Mouse (Mus musculus): ENCODE data around the gene Eda2r. TPM values are rescaled to one million over a fixed set of nuclear protein-coding genes. Genes with fewer than 3 reads are reported as not detected.

Eda2r gene
- 0.14 TPM in 1 of 2 replicates, not detected in the other for polyA plus RNA-seq (2012; rRNA removed)

GRCm38 (mm10) chrX:97377065-97377421 is at the start of gene Eda2r:
Eda2r (minus strand) TSS chrX:97377216.
- H3K36me3 ChIP-seq (ENCODE audit: control insufficient read depth, insufficient read depth, low read length), result no peaks in the 10 kb centered on the region
- WGBS, result 12% methylated on average over 8 of the region's 8 CpGs
- no peak within 1 kb of the TSS; the same call in 1 of the 2 replicates for H3K27ac ChIP-seq (ENCODE audit: insufficient read depth, low read depth, low read length)
- H3K4me3 ChIP-seq (ENCODE audit: low read depth, low read length), result peak within 1 kb of the TSS; percentile 37; the same call in 1 of the 2 replicates
- no peaks in the 10 kb centered on the region for H3K27me3 ChIP-seq (ENCODE audit: control insufficient read depth, insufficient read depth, low read length)
- 0 out of 2 replicates have a peak, but pooled peaks cover 2% of the 10 kb centered on the region for H3K4me1 ChIP-seq (ENCODE audit: control insufficient read depth, insufficient read depth, insufficient read length, low read length)
- TF ChIP-seq POLR2A (IDR thresholded peaks at IDR 0.05; ENCODE audit: low read depth, low read length), result no peak
- TF ChIP-seq CTCF (IDR thresholded peaks at IDR 0.05; ENCODE audit: extremely low read depth, insufficient read length, insufficient replicate concordance, low read depth, low read length), result no peak

DNA sequence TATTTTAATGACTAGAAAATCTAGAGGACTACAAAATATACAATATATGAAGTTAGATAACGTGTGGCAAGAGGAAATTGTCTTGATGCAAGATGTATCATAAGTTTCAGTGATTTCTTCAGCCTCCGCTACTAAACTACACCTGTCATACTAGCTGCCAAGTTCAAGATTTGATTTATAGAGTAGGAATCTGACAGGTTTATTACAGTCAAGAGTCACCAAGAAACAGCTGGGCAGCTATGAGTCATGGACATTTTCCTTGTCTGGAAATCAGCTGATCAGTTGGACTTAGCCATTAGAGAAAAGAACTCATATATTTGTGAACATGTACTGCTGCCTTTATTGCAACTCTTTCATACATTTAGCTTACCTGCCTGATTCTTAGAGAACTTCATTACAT is 20.9 kb upstream of the Eda2r start:
- no peak for TF ChIP-seq POLR2A (IDR thresholded peaks at IDR 0.05; ENCODE audit: low read depth, low read length)
- no peaks in the 10 kb centered on the region for H3K4me1 ChIP-seq (ENCODE audit: control insufficient read depth, insufficient read depth, insufficient read length, low read length)
- no peaks in the 10 kb centered on the region for H3K27me3 ChIP-seq (ENCODE audit: control insufficient read depth, insufficient read depth, low read length)
- no peaks in the 10 kb centered on the region for H3K36me3 ChIP-seq (ENCODE audit: control insufficient read depth, insufficient read depth, low read length)
- H3K27ac ChIP-seq (ENCODE audit: insufficient read depth, low read depth, low read length), result no peak overlapping the region
- no peak overlapping the region for H3K4me3 ChIP-seq (ENCODE audit: low read depth, low read length)
- 37% methylated on average over 2 of the region's 2 CpGs for WGBS

DNA sequence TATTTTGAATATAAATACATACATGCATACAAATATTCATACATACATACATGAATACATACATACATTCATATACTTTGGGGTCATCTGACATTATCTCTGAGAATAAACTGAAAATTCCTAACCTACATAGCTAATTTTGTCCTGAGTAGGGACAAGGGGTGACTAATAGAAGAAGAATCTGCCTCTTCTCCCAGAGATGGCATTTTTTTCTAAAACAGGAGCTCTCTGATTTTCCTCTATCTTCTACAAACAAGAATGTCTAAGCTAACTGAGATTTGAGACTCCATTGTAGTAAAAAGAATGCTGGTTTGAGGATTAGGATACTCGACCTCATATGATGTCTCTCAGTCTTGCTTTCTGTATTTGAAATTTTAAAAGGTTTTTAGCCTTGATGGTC is 1.1 kb upstream of the Eda2r start:
- no peak overlapping the region for H3K4me3 ChIP-seq (ENCODE audit: low read depth, low read length)
- H3K27ac ChIP-seq (ENCODE audit: insufficient read depth, low read depth, low read length), result no peak overlapping the region
- 0 out of 2 replicates have a peak, but pooled peaks cover 2% of the 10 kb centered on the region for H3K4me1 ChIP-seq (ENCODE audit: control insufficient read depth, insufficient read depth, insufficient read length, low read length)
- no peaks in the 10 kb centered on the region for H3K27me3 ChIP-seq (ENCODE audit: control insufficient read depth, insufficient read depth, low read length)
- WGBS, result 56% methylated on average over 1 of the region's 1 CpGs
- no peaks in the 10 kb centered on the region for H3K36me3 ChIP-seq (ENCODE audit: control insufficient read depth, insufficient read depth, low read length)
- no peak for TF ChIP-seq POLR2A (IDR thresholded peaks at IDR 0.05; ENCODE audit: low read depth, low read length)
- TF ChIP-seq CTCF (IDR thresholded peaks at IDR 0.05; ENCODE audit: extremely low read depth, insufficient read length, insufficient replicate concordance, low read depth, low read length), result no peak

- H3K27me3 ChIP-seq (ENCODE audit: control insufficient read depth, insufficient read depth, low read length), result no peaks in the 10 kb centered on the region
- TF ChIP-seq CTCF (IDR thresholded peaks at IDR 0.05; ENCODE audit: extremely low read depth, insufficient read length, insufficient replicate concordance, low read depth, low read length), result no peak
- TF ChIP-seq POLR2A (IDR thresholded peaks at IDR 0.05; ENCODE audit: low read depth, low read length), result no peak
- peak overlapping the region; percentile 37; the same call in 1 of the 2 replicates for H3K4me3 ChIP-seq (ENCODE audit: low read depth, low read length)
- WGBS, result 26% methylated on average over 15 of the region's 15 CpGs
- no peak overlapping the region; the same call in 1 of the 2 replicates for H3K27ac ChIP-seq (ENCODE audit: insufficient read depth, low read depth, low read length)
- H3K4me1 ChIP-seq (ENCODE audit: control insufficient read depth, insufficient read depth, insufficient read length, low read length), result 0 out of 2 replicates have a peak, but pooled peaks cover 2% of the 10 kb centered on the region
- H3K36me3 ChIP-seq (ENCODE audit: control insufficient read depth, insufficient read depth, low read length), result no peaks in the 10 kb centered on the region
Measured at GRCm38 (mm10) chrX:97376321-97377064, 523 bp downstream of the Eda2r start.

GRCm38 (mm10) chrX:97372826-97373225 is 4.2 kb downstream of the Eda2r start:
- H3K36me3 ChIP-seq (ENCODE audit: control insufficient read depth, insufficient read depth, low read length), result no peaks in the 10 kb centered on the region
- H3K4me1 ChIP-seq (ENCODE audit: control insufficient read depth, insufficient read depth, insufficient read length, low read length), result 0 out of 2 replicates have a peak, but pooled peaks cover 2% of the 10 kb centered on the region
- no peak for TF ChIP-seq POLR2A (IDR thresholded peaks at IDR 0.05; ENCODE audit: low read depth, low read length)
- no peak for TF ChIP-seq CTCF (IDR thresholded peaks at IDR 0.05; ENCODE audit: extremely low read depth, insufficient read length, insufficient replicate concordance, low read depth, low read length)
- no peak overlapping the region for H3K27ac ChIP-seq (ENCODE audit: insufficient read depth, low read depth, low read length)
- 83% methylated on average over 2 of the region's 2 CpGs for WGBS
- H3K4me3 ChIP-seq (ENCODE audit: low read depth, low read length), result no peak overlapping the region
- no peaks in the 10 kb centered on the region for H3K27me3 ChIP-seq (ENCODE audit: control insufficient read depth, insufficient read depth, low read length)

DNA sequence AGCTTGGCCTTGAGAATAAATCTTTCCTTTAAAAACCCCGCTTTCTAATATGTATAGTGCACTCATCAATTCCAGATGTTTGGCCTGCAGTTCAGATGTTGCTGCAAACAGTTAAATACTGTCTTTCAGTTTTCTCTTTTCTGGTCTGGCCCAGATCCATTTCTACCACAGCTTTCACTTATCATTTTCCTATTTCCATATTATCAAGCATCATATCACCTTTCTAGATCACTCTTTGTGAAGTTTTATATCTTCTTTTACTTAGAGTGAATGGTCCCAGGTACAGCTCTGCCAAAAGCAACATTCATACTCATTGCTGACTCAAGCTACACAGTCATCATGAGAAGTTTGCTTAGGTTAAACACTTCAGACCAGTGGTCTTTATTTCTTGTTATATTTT is 7.8 kb downstream of the Eda2r start:
- TF ChIP-seq CTCF (IDR thresholded peaks at IDR 0.05; ENCODE audit: extremely low read depth, insufficient read length, insufficient replicate concordance, low read depth, low read length) (no peak), POLR2A (IDR thresholded peaks at IDR 0.05; ENCODE audit: low read depth, low read length) (no peak)
- Histone ChIP-seq H3K4me1 (ENCODE audit: control insufficient read depth, insufficient read depth, insufficient read length, low read length) (no peaks in the 10 kb centered on the region), H3K27me3 (ENCODE audit: control insufficient read depth, insufficient read depth, low read length) (no peaks in the 10 kb centered on the region), H3K4me3 (ENCODE audit: low read depth, low read length) (no peak overlapping the region), H3K36me3 (ENCODE audit: control insufficient read depth, insufficient read depth, low read length) (no peaks in the 10 kb centered on the region), H3K27ac (ENCODE audit: insufficient read depth, low read depth, low read length) (no peak overlapping the region)
- WGBS, result 67% methylated on average over 1 of the region's 1 CpGs

DNA sequence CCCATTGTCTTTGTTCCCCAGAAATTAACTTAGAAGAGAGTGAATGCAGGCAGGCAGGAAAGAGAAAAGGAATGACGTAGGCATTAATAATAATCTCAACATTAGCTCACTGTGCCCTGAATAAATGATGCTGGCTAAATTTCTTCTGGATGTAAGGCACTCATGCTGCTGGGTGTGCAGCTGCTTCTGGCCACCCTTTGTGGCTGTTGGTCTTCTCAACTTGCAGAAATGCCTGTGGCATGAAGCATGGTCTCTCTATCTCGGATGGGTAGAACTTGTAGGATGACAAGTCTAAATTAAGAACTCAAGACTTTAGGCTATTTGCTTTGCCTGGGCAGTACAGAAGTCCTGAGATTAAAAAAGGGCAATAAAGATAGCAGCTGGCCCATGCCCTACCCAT is 8.3 kb downstream of the Eda2r start:
- no peak overlapping the region for H3K27ac ChIP-seq (ENCODE audit: insufficient read depth, low read depth, low read length)
- TF ChIP-seq POLR2A (IDR thresholded peaks at IDR 0.05; ENCODE audit: low read depth, low read length), result no peak
- TF ChIP-seq CTCF (IDR thresholded peaks at IDR 0.05; ENCODE audit: extremely low read depth, insufficient read length, insufficient replicate concordance, low read depth, low read length), result no peak
- WGBS, result 57% methylated on average over 2 of the region's 2 CpGs
- H3K4me3 ChIP-seq (ENCODE audit: low read depth, low read length), result no peak overlapping the region
- H3K4me1 ChIP-seq (ENCODE audit: control insufficient read depth, insufficient read depth, insufficient read length, low read length), result no peaks in the 10 kb centered on the region
- H3K36me3 ChIP-seq (ENCODE audit: control insufficient read depth, insufficient read depth, low read length), result no peaks in the 10 kb centered on the region
- no peaks in the 10 kb centered on the region for H3K27me3 ChIP-seq (ENCODE audit: control insufficient read depth, insufficient read depth, low read length)
